Mouse (Mus musculus) limb, embryonic 11.5 days (tissue): ENCODE data around the gene Snx20. TPM values are rescaled to one million over a fixed set of nuclear protein-coding genes. Genes with fewer than 3 reads are reported as not detected.
"Not testable (repeated sequence)": the region's sequence is repeated elsewhere in the genome, so short reads cannot be mapped to it uniquely, and the experiment has no call there.

Experiments
- ATAC-seq: fragments of 200-750 bp; cut with Nextera tagmentation; 2 replicates; pipeline ENCODE4 v1.8.0; 2017; ENCODE audit warnings: low read depth; ENCODE audit not compliant: insufficient number of reproducible peaks, low FRiP score, low TSS enrichment
- DNase-seq: peaks from one replicate; pipeline ENCODE4 v3.0.0-alpha.2; 2015; ENCODE audit warnings: low spot score
- H3K27ac ChIP-seq: fragments of 300-500 bp; sonication (generic); replicated peaks from 2 replicates; pipeline ENCODE4 v1.5.1; 2014; ENCODE audit warnings: low read depth, mild to moderate bottlenecking, low read length
- H3K27me3 ChIP-seq: fragments of 300-500 bp; sonication (generic); 2 replicates; pipeline ENCODE4 v1.6.1; 2014; ENCODE audit warnings: mild to moderate bottlenecking, low read length, mixed read lengths; ENCODE audit not compliant: control insufficient read depth, insufficient read depth
- H3K36me3 ChIP-seq: fragments of 300-500 bp; sonication (generic); 2 replicates; pipeline ENCODE4 v1.6.1; 2014; ENCODE audit warnings: mild to moderate bottlenecking, low read length, moderate library complexity, mixed read lengths; ENCODE audit not compliant: control insufficient read depth, insufficient read depth
- H3K4me1 ChIP-seq: fragments of 300-500 bp; sonication (generic); 2 replicates; pipeline ENCODE4 v1.6.1; 2014; ENCODE audit warnings: low read length, mixed read lengths; ENCODE audit not compliant: control insufficient read depth, insufficient read depth
- H3K4me2 ChIP-seq: fragments of 300-500 bp; sonication (generic); 2 replicates; pipeline ENCODE4 v1.6.1; 2014; ENCODE audit warnings: low read depth, mild to moderate bottlenecking, moderate library complexity; ENCODE audit not compliant: severe bottlenecking
- H3K4me3 ChIP-seq: fragments of 300-500 bp; sonication (generic); 2 replicates; pipeline ENCODE4 v1.5.1; 2014; ENCODE audit warnings: low read depth, low read length
- H3K9ac ChIP-seq: fragments of 300-500 bp; sonication (generic); 2 replicates; pipeline ENCODE4 v1.6.1; 2014; ENCODE audit warnings: mild to moderate bottlenecking, low read length
- H3K9me3 ChIP-seq: fragments of 300-500 bp; sonication (generic); 2 replicates; pipeline ENCODE4 v1.6.1; 2016; ENCODE audit warnings: low read length; ENCODE audit not compliant: control insufficient read depth
- WGBS: fragments of 180-500 bp; shearing (Covaris S2); extraction: QIAGEN DNeasy Blood & Tissue Kit; methylation state at CpG from one replicate; pipeline ENCODE4 v1.1.7; 2014; 5-methylcytosine and 5-hydroxymethylcytosine counted together
- polyA plus RNA-seq: library from polyadenylated mRNA; unstranded; fragments of >200 nt; fragmentation: Nextera tagmentation; extraction: Ambion mirVana; gene quantifications from 2 replicates; pipeline ENCODE4 v1.2.1, GENCODE M21; 2014

Gene Snx20
- polyA plus RNA-seq, 1 experiment from 2014 or later = 1.2 TPM

- no peaks in the 10 kb centered on the region for H3K9me3 ChIP-seq
- no peak overlapping the region for H3K4me2 ChIP-seq
- DNase-seq (no peak), ATAC-seq (no peak)
- WGBS = 90% methylated on average over 6 of the region's 6 CpGs
- no peaks in the 10 kb centered on the region for H3K36me3 ChIP-seq
- no peaks in the 10 kb centered on the region for H3K4me1 ChIP-seq
- no peaks in the 10 kb centered on the region for H3K27me3 ChIP-seq
- H3K27ac ChIP-seq = no peak overlapping the region
- no peak overlapping the region for H3K9ac ChIP-seq
- no peak overlapping the region for H3K4me3 ChIP-seq
Measured at GRCm38 (mm10) chr8:88670782-88671181, 34.9 kb upstream of the Snx20 start.

- ATAC-seq = no peak
- H3K4me1 ChIP-seq = no peaks in the 10 kb centered on the region
- no peak overlapping the region for H3K9ac ChIP-seq
Measured at GRCm38 (mm10) chr8:88668400-88669086, 32.6 kb upstream of the Snx20 start.

GRCm38 (mm10) chr8:88666435-88666834 is 30.5 kb upstream of the Snx20 start:
- Histone ChIP-seq H3K36me3 (no peaks in the 10 kb centered on the region), H3K9ac (no peak overlapping the region), H3K27ac (no peak overlapping the region), H3K4me3 (no peak overlapping the region), H3K4me2 (no peak overlapping the region), H3K27me3 (no peaks in the 10 kb centered on the region), H3K4me1 (no peaks in the 10 kb centered on the region), H3K9me3 (no peaks in the 10 kb centered on the region)
- 40% methylated on average over 1 of the region's 1 CpGs for WGBS
- DNase-seq (no peak), ATAC-seq (no peak)

More at GRCm38 (mm10) chr8:88668400-88669086, 32.6 kb upstream of the Snx20 start:
- H3K27me3 ChIP-seq = no peaks in the 10 kb centered on the region
- no peak overlapping the region for H3K4me2 ChIP-seq
- no peak overlapping the region for H3K4me3 ChIP-seq
- H3K36me3 ChIP-seq = no peaks in the 10 kb centered on the region
- DNase-seq = no peak
- H3K27ac ChIP-seq = no peak overlapping the region
- 79% methylated on average over 14 of the region's 14 CpGs for WGBS
- no peaks in the 10 kb centered on the region for H3K9me3 ChIP-seq

GRCm38 (mm10) chr8:88664947-88665346 is 29.0 kb upstream of the Snx20 start:
- no peaks in the 10 kb centered on the region for H3K9me3 ChIP-seq
- no peak overlapping the region for H3K27ac ChIP-seq
- no peaks in the 10 kb centered on the region for H3K4me1 ChIP-seq
- no peak for ATAC-seq
- no peak overlapping the region for H3K4me2 ChIP-seq
- WGBS = 90% methylated on average over 19 of the region's 19 CpGs
- no peak overlapping the region for H3K4me3 ChIP-seq
- H3K9ac ChIP-seq = no peak overlapping the region
- no peaks in the 10 kb centered on the region for H3K36me3 ChIP-seq
- no peak for DNase-seq
- H3K27me3 ChIP-seq = no peaks in the 10 kb centered on the region

- H3K27ac ChIP-seq = no peak overlapping the region
- H3K27me3 ChIP-seq = no peaks in the 10 kb centered on the region
- DNase-seq = no peak
- no peaks in the 10 kb centered on the region for H3K9me3 ChIP-seq
- 89% methylated on average over 16 of the region's 16 CpGs for WGBS
- no peak overlapping the region for H3K9ac ChIP-seq
- ATAC-seq = no peak
- H3K4me3 ChIP-seq = no peak overlapping the region
- H3K4me2 ChIP-seq = no peak overlapping the region
- no peaks in the 10 kb centered on the region for H3K4me1 ChIP-seq
- H3K36me3 ChIP-seq = no peaks in the 10 kb centered on the region
Measured at GRCm38 (mm10) chr8:88664121-88664520, 28.2 kb upstream of the Snx20 start.

GRCm38 (mm10) chr8:88662401-88662821 is 26.5 kb upstream of the Snx20 start:
- WGBS = 78% methylated on average over 6 of the region's 6 CpGs
- no peak overlapping the region for H3K4me3 ChIP-seq
- H3K27me3 ChIP-seq = no peaks in the 10 kb centered on the region
- no peaks in the 10 kb centered on the region for H3K4me1 ChIP-seq
- ATAC-seq (no peak), DNase-seq (no peak)
- H3K9ac ChIP-seq = no peak overlapping the region
- no peak overlapping the region for H3K27ac ChIP-seq
- no peak overlapping the region for H3K4me2 ChIP-seq
- no peaks in the 10 kb centered on the region for H3K9me3 ChIP-seq
- H3K36me3 ChIP-seq = no peaks in the 10 kb centered on the region

- H3K9me3 ChIP-seq = no peaks in the 10 kb centered on the region
- ATAC-seq = no peak
- H3K4me3 ChIP-seq = no peak overlapping the region
- no peak overlapping the region for H3K4me2 ChIP-seq
- H3K27me3 ChIP-seq = no peaks in the 10 kb centered on the region
- no peak overlapping the region for H3K27ac ChIP-seq
- H3K36me3 ChIP-seq = no peaks in the 10 kb centered on the region
- no peak overlapping the region for H3K9ac ChIP-seq
- no peaks in the 10 kb centered on the region for H3K4me1 ChIP-seq
- no peak for DNase-seq
- whole genome bisulfite sequencing = 91% methylated on average over 3 of the region's 3 CpGs
Measured at GRCm38 (mm10) chr8:88659873-88660272, 23.9 kb upstream of the Snx20 start.

GRCm38 (mm10) chr8:88655334-88655733 is 19.4 kb upstream of the Snx20 start:
- no peak overlapping the region for H3K4me3 ChIP-seq
- no peaks in the 10 kb centered on the region for H3K36me3 ChIP-seq
- no peak overlapping the region for H3K4me2 ChIP-seq
- H3K27me3 ChIP-seq = no peaks in the 10 kb centered on the region
- H3K4me1 ChIP-seq = no peaks in the 10 kb centered on the region
- no peak overlapping the region for H3K9ac ChIP-seq
- DNase-seq (no peak), ATAC-seq (no peak)
- no peaks in the 10 kb centered on the region for H3K9me3 ChIP-seq
- H3K27ac ChIP-seq = no peak overlapping the region

GRCm38 (mm10) chr8:88651122-88651521 is 15.2 kb upstream of the Snx20 start:
- not testable (repeated sequence) for H3K4me2 ChIP-seq, H3K36me3 ChIP-seq, H3K4me3 ChIP-seq, H3K27me3 ChIP-seq, H3K9me3 ChIP-seq, H3K4me1 ChIP-seq, H3K9ac ChIP-seq, DNase-seq, H3K27ac ChIP-seq, ATAC-seq
- WGBS = 74% methylated on average over 4 of the region's 4 CpGs
